Mouse (Mus musculus) thymus, adult 2 months (tissue): ENCODE data around the gene Traf3ip2.

Experiments
- CTCF ChIP-seq: fragments of 200-500 bp; IDR thresholded peaks from 2 replicates; pipeline ENCODE4 v1.5.1; 2012; ENCODE audit warnings: mild to moderate bottlenecking, control low read depth, low read length, moderate library complexity, borderline replicate concordance; ENCODE audit not compliant: control insufficient read depth, poor library complexity, insufficient read depth; ENCODE audit errors: extremely low read depth
- POLR2A ChIP-seq: fragments of 200-500 bp; IDR thresholded peaks from 2 replicates; pipeline ENCODE4 v1.6.1; 2012; ENCODE audit warnings: mild to moderate bottlenecking, low read length, control low read depth, moderate library complexity; ENCODE audit not compliant: control insufficient read depth, poor library complexity, insufficient read depth; ENCODE audit errors: extremely low read depth

DNA sequence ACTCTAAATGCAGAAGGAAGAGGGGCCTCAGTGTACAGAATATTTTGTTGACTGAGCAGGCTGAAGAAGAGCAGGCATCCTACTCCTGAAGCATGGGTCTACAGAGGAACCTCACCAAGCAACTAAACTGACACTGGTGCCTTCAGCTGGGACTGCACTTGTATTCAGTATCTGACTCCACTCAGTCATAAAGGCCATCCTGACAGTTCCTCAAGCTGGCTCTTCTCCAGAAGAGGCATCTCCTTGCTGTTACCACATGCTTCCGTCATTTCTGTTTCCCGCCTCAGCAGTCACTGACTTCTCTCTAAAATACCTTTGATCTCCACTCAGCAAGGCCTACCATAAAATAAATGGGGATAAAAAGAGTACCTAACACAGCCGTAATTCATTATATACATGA is 75.1 kb downstream of the Traf3ip2 start:
- TF ChIP-seq CTCF (no peak), POLR2A (no peak)
